Mouse (Mus musculus): ENCODE measurements around the gene Ap4s1.
"Not testable (repeated sequence)": the region's sequence is repeated elsewhere in the genome, so short reads cannot be mapped to it uniquely, and the experiment has no call there.

The Ap4s1 gene

DNA sequence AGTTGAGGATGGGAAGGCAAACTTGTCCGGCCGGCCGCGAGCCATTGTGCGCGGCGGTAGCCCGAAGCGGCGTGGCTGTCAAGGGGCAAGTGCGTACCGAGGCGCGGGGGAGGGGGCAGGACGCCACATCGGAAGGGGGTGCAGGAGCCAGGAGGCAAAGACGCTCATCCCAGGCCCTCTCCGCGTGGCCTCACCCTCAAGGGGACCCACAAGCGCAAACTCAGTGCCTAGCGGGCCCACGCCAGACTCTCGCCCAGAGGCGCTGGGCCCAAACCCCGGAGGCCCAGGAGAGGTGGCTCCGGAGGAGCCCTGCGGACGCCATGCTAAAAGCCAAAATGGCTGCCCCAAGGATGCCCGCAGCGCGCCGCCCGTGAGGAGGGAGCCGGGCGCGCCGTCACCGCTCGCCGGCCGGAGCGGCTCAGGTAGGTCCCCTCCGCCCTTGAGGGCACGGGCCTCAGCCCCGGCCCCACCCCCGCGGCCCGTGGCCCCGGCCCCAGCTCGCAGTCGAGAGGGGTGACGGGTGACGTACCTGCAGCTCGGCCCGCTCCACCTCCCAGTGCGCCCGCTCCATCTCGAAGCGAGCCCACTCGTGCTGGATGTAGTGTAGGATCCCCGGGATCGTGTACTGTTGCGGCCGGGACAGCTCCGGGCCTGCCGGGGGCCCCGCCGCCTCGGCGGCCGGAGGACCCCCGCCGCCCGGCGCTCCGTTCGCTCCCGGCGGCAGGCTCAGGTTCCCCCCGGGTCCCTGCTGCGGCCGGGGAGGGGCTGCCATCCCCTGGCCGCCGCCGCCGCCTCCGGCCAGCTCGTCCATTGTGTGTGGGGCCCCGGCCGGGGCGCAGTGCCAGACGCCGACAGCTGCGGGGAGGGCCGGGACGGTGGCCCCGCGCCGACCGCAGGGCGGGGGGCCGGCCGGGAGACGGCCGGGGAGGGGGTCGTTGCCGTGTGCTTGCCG lies at the start of gene Ap4s1:
Ap4s1 (plus strand) TSS at position 141 of the 952 bp plus-strand sequence.
- DNase-seq (ENCODE audit: low spot score) = peak; percentile 75

DNA sequence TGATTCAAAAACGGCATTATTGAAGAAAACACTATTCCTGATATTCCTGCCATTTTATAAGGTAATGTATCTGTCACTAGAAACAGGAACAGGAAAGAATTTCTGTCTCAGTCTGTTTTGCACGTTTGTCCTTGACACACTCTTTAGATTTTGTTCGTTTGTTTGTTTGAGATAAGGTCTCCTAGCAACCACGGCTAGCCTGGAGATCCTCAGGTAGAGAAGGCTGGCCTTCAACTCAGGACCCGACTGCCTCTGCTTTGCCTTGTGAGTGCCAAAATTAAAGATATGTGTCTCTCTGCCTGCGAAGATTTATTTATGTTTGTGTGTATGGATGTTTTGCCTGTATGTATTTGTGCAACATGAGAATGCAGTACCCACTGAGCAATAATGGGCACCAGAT lies 49.0 kb upstream of the Ap4s1 start:
- no peak for DNase-seq (ENCODE audit: low spot score)

DNA sequence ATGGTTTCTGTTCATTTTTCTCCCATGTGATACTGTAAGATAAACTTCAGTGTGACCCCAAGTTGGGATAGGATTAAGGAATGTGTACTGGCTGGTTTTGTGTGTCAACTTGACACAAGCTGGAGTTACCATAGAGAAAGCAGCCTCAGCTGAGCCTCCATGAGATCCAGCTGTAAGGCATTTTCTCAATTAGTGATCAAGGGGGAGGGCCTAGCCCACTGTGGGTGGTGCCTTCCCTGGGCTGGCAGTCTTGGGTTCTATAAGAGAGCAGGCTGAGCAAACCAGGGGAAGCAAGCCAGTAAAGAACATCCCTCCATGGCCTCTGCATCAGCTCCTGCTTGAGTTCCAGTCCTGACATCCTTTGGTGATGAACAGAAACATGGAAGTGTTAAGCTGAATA lies 41.4 kb upstream of the Ap4s1 start:
- DNase-seq (ENCODE audit: low spot score) = not testable (repeated sequence)

DNA sequence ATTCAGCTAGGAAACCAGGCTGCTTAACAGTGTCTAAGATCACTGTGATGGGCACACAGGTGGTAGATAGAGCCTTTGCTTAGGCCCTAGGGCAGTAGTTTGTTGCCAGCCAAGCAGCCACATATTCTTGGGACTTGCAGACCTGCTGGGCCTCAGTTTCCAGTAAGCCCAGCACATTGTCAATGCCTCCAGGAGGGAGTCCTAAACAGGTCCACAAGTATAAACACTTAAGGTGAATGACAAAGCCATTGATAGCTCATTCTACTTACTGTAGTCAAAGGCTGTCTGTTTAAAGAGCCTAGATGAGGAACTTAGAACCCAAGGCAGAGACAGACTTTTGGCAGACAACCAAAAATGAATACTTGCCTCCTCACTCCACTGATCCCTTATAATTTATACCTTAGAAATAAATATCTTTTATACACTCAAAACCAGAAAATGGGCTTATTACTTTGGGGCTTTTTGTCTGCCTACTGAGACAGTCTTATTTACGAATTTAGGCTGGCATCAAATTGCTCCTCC lies 34.8 kb upstream of the Ap4s1 start:
- DNase-seq (ENCODE audit: low spot score) = no peak

DNA sequence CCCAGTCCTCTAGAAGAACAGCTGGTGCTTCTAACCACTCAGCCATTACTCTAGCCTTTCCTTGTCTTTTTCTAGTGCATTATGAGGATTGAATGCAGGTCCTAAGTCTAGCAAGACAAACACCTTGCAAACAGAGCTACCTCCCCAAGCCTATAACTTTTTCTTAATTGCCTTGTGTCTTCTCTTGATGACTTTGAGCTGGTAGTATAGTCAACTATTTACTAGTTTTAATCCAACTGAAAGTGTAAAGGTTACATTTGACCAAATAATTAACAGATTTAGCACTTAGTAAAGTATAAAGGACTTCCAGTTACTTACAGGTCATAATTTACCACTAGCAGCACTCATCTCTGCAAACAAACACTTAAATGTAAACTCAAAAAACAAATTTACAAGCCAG lies 27.8 kb upstream of the Ap4s1 start:
- DNase-seq (ENCODE audit: low spot score) = no peak

DNA sequence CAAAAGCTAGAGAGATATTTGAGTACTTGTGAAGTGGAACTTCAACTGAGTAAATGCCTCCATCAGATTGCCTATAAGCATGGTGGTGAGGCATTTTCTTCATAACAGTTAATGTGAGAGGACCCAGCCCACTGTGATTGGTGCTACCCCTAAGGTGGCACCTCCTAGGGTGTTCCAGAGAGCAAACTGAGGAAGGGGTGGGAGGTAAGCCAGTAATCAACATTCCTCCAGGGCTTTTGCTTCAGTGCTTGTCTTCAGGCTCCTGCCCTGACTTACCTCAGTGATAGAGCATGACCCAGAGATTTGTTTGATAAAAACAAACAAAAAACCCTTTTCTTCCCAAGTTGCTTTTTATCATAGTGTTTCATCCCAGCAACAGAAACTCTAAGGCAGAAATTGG lies 26.9 kb upstream of the Ap4s1 start:
- DNase-seq (ENCODE audit: low spot score) = no peak

DNA sequence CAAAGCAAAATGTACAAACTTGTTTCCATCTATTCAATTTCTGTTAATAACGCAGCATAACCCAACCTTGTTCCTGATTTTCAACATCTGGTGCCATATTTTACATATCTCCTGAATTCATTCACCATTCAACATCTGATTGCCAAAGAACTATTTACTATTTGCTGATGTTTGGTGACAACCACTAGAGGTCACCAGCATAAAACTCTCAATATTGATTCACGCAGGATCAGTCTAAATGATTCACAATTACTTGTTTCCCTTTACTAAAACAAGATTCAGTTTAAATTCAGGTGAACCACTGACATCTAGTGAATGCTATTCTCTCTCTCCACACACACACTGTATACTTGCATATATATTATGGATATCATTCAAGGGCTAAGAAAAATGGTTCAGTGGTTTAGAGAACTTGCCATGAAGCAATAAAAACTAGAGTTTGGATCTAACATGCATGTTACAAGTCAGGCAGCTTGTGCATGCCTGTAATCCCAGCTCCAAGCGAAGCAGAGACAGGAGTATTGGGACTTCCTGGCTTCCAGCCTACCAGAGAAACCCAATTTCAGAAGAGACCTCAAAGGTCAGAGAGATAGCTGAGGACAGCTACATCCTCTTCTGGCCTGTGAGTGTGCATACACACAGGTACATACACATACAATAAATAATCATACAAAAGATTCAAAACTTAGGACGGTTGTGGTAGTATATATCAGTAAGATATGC lies 24.0 kb upstream of the Ap4s1 start:
- DNase-seq (ENCODE audit: low spot score) = peak; percentile 42

DNA sequence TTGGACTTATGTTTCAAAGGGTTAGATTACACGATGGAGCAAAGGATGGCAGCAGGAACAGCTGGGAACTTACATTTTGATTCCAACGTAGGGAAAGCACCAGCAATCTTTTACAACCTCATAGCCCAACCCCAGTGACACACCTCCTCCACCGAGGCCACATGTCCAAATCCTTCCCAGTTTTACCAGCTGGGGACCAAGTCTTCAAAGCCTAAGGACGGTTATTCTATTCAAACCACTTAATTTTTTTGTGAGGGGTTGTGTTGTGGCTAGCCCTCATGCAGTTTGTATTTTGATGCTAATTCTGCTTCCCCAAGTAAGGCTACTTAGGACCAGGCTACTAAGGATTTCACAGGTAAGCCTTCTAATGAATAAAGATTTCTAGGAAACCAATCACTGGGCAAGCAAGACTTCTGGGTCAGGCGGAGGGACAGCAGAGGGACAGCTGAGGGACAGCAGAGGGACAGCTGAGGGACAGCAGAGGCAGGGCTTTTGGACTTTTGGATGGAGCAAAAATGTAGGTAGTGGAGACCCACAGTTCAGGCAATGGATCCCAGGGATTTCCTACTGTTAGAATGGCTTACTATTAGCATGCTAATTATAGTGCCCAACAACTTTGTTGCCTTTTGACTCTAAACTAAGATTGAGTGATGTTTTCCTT lies 19.5 kb upstream of the Ap4s1 start:
- DNase-seq (ENCODE audit: low spot score) = no peak

DNA sequence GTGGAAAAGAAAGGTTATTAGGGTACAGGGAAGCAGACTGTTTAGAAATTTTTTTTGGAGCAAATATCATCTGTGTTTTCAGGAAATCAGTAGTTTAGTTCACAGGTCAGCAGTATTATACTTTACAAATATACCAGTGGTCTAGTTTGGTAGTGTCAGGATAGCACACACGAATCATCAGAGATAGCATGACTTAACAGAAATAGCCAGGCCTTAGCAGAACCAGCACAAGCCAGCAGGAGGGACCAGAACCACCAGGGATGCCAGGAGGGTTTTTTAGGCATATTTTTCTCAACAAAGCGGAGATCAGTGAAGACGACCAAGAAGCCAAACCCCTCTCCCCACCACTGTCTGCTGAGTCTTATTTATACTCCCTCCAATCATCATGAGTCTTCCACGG lies 17.6 kb upstream of the Ap4s1 start:
- DNase-seq (ENCODE audit: low spot score) = no peak

DNA sequence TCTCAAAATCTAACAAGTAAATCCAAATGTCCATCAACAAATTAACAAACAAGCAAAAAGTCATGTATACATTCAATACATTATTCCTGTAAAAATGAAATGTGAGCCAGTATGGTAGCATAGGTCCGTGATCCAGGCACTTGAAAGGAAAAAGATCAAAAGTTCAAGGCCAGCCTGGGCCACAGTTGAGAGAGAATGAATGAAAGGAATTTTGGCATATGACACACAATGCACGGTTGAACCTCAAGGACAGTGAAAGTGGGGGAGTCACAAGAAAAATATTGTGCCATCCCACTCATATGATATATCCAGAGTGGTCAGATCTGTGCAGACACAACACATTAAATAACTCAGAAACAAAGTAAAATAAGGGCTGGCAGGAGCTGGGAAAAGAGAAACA lies 14.4 kb upstream of the Ap4s1 start:
- DNase-seq (ENCODE audit: low spot score) = no peak

DNA sequence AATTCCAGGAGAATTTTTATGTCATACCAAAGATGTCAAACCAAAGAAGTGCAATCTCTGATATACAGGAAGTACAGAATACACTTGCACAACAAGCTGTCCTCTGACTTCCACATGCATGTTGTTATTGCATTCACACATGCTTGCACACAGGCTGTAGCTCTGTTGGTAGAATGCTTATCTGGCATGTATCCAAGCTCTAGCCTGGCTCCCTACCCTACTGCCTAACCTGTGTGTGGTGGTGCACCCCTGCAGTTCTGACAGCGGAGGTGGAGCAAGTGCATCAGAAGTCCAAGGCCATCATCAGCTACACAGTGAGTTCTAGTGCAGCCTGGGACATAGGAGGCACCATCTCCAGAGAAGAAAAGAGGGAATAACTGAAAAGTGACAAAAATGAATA lies 12.0 kb upstream of the Ap4s1 start:
- DNase-seq (ENCODE audit: low spot score) = no peak

DNA sequence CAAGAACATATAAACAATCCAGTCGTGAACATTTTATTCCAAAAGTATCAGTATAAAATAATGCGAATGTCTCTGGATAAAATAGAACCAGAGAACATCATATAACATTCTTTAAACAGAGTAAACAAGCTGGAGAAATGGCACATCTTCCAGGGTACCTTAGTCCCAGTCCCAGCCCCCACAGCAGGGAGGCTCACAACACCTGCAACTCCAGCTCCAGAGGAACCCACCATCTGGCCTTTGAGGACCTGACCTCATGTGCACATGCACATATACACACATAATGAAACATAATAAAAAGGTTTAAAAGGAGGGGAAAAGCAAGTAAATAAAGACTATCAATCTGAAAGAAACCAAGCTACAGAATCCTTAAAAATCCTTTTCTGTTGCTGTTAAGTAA lies 2.3 kb upstream of the Ap4s1 start:
- no peak for DNase-seq (ENCODE audit: low spot score)

DNA sequence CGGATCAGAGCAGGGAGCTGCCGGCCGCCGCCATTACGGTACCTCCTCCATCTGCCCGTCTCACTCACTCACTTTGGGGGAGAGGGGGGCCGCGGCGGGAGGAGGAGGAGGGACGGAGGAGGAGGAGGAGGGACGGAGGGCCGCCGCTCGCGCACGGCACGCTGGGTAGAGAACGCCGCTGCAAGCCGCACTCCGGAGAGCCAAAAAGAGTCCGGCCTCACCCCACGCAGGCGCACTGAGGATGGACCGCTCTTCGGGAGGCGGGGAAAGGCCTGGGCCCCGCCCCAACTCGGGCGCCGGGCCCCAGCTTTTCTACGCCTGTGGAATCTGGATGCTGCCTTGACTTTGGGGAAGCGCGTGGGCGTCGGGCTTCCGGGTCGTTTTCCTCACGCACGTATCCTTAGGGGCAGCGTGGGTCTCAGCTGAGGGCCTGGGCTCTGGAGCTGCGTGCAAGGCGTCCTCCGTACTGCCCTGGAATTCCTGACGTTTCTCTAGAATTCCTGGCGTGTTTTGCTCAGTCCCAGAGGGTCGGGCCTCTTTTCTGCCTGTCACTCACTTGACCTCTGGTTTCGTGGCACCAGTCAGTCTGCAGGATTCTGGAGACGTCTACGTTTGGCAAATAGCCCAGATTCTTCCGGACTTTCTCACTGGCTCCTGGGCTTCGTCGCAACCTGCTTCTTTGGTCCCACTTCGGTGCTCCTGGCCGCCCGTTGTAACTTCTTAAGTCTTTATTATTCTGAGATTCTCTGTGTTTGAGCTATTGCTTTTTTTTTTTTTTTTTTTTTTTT lies 1.2 kb downstream of the Ap4s1 start, which contains the start of gene Strn3:
Strn3 (minus strand) TSS at position 53 of the 788 bp plus-strand sequence.
- DNase-seq (ENCODE audit: low spot score) = peak; percentile 97

DNA sequence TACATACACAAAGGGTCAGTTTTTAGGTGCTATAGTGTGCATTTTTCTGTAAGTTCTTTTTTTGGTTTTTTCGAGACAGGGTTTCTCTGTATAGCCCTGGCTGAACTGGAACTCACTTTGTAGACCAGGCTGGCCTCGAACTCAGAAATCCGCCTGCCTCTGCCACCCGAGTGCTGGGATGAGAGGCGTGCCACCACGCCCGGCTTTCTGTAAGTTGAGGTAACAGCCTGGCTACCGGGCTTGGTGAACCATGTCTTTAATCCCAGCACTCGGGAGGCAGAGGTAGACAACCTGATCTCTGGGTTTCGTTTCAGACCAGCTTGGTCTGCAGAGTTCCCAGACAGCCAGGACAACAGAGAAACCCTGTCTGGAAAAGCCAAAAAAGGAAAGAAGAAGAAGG lies 2.0 kb downstream of the Ap4s1 start:
- DNase-seq (ENCODE audit: low spot score) = not testable (repeated sequence)

DNA sequence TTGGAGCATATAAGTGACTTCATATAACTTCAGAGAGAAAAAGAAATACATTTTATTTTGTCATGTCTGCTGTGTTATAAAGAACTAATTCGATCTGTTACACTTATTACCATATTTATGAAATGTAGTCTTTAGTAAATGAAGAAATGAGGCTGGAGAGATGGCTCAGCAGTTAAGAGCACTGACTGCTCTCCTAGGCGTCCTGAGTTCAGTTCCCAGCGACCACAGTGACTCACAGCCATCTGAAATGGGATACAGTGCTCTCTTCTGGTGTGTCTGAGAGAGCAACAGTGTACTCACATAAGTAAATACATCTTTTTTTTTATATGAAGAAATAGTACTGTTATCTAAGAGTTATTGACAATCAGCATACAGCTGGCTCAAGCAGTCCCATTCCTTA lies 2.6 kb downstream of the Ap4s1 start:
- DNase-seq (ENCODE audit: low spot score) = no peak

DNA sequence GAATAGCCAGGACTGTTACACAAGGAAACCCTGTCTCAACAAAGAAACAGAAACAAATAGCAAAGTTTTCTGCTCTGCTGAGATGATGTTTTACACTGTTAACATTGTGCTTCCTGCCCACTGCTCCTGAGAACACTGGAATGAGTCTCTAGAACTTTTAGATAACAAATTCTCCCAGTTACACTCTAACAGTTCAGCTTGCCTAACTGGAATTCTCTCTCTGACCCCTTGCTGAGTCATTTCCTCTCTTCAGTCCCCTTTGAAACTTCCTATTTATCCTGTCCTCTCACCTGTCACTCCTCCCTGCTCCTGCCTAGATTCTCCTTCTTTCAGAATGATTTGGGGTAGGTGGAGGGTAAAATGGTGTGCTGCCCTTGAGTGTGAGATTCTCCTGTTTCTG lies 3.3 kb downstream of the Ap4s1 start:
- DNase-seq (ENCODE audit: low spot score) = no peak

DNA sequence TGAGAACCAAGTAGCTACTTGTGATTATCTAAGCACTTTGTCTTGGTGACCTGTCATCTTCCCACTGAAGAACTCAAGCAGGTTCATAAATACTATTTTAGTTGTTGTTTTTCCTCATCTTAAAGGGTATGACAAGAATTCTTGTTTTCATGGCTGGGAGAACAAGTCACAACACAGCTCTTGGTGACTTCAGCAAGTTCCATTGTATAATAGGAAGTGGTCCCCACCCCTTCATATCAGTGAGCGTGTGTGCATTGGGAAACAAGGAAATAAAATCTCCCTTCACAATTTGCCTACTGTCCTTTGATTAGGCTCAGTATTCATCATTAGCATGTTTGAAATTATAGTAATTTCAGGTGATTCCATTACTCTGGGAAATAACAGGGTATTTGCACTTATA lies 4.1 kb downstream of the Ap4s1 start:
- DNase-seq (ENCODE audit: low spot score) = no peak

DNA sequence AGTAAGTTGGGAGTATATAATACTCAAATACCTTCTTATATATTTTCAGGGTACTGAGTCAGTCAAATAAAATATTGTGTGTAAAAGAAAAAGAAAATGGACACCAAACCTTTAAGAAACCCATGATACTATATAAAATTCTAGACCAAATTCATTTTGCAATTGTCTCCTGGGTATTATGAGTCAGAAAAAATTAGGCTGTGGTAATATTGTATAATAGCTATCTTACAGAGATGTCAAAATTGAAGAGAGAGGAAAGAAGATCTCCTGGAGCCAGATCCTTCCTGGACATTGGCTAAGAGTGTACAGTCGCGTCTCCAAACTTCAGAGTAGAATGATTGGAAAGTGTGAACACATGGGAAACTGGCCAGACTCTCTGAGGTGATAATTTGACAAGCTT lies 5.3 kb downstream of the Ap4s1 start:
- no peak for DNase-seq (ENCODE audit: low spot score)

DNA sequence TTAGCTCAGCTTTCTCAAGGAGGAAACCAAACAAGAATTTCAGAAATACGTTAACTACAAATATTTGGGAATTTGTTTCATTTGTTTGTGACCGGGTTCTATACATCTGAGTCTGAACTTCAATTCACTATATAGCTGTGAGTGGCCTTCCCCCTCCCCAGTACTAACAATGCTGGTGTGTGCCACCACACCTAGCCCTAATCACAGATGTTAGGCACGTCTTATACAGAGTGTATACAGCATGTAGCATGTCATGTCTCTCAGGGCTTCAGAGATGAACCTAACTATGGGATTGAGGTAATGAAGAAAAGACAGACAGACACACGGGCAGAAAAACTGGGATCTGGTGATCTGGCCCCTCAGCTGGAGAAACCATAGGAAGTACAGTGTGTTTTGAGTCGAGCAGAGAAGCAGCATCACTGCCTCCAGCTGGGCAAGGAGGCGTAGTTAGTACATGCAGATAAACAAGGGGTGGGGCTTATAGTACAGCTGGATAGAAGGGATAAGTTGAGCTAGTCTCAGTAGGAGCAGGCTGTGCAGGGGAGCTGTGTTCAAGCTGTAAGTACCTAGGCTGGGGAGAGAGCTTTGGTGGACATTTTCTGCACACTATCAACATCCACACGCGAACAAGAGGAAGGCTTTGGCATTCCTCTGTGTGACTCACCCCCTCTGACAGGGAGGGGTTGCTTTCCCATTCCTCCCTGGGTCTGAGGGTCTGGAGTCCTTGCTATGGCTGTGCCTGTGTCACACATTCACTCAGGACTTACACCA lies 9.0 kb downstream of the Ap4s1 start:
- no peak for DNase-seq (ENCODE audit: low spot score)

DNA sequence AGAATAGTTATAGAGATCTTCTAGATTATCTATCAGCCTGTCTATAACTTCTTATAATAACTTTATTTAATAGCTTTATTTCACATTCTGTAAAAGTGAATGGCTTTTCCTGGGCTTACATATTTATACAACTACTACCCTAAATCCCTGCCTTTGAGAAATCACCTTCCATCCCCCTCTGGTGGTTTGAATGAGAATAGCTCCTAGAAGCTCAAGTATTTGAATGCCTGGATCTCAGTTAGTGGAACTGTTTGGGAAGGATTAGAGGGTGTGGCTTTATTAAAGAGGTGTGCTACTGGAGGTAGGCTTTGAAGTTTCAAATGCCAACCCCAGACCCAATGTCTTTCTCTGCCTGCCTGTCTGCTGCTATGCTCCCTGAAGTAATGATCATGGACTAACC lies 10.9 kb downstream of the Ap4s1 start:
- no peak for DNase-seq (ENCODE audit: low spot score)

DNA sequence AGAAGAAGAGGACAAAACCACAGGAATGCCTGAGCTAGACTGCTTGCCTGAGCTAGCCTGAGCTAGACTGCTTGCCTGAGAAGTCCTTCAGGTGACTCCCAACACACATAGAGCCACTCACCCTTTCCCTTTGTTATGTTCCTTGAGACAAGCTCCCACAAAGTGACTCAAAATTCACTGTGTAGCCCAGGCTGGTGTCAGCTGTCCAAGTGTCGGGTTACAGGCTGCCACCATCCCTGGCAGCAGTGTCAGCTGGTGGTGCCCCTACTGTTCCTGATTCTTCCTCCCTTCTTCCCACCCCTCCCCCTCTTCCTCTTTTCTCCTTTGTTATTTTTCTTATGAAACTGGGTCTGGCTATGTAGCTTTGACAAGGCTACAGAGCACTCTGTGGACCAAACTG lies 13.0 kb downstream of the Ap4s1 start:
- peak; percentile 34 for DNase-seq (ENCODE audit: low spot score)
